Mouse (Mus musculus) MEL (cell line): ENCODE measurements around the gene Tap2.

ENCODE experiments used
- CHD2 ChIP-seq: IDR thresholded peaks from 2 replicates; pipeline ENCODE4 v1.6.1; 2011; ENCODE audit warnings: low read length, improper control_type of control experiment
- CTCF ChIP-seq, 3 experiments: IDR thresholded peaks in 2 of 3; conservative IDR thresholded peaks in 1 of 3; 2 replicates each; pipeline ENCODE4 v1.5.1; 2011 to 2012; ENCODE audit warnings: low read length in 3 of 3, low read depth in 2 of 3, mild to moderate bottlenecking in 2 of 3, improper control_type of control experiment in 1 of 3, inconsistent platforms in 1 of 3, mixed read lengths in 1 of 3, moderate library complexity in 1 of 3; ENCODE audit not compliant: control insufficient read depth in 1 of 3, insufficient read depth in 1 of 3, poor library complexity in 1 of 3, severe bottlenecking in 1 of 3
- HCFC1 ChIP-seq: IDR thresholded peaks from 2 replicates; pipeline ENCODE4 v1.6.1; 2012; ENCODE audit warnings: low read depth, mild to moderate bottlenecking, inconsistent platforms, low read length, improper control_type of control experiment, moderate library complexity
- MAX ChIP-seq: IDR thresholded peaks from 2 replicates; pipeline ENCODE4 v1.6.1; 2011; ENCODE audit warnings: low read length, improper control_type of control experiment
- MXI1 ChIP-seq: IDR thresholded peaks from 2 replicates; pipeline ENCODE4 v1.6.1; 2011; ENCODE audit warnings: mild to moderate bottlenecking, low read depth, low read length, improper control_type of control experiment
- MYC ChIP-seq: IDR thresholded peaks from 2 replicates; pipeline ENCODE4 v1.6.1; 2011; ENCODE audit warnings: low read depth, mild to moderate bottlenecking, low read length, improper control_type of control experiment, moderate library complexity
- POLR2A ChIP-seq, 2 experiments: IDR thresholded peaks; 2 replicates each; pipeline ENCODE4 v1.6.1; 2011 to 2012; ENCODE audit warnings: low read length in 2 of 2, mild to moderate bottlenecking in 2 of 2, control low read depth in 1 of 2, improper control_type of control experiment in 1 of 2, low read depth in 1 of 2, moderate library complexity in 1 of 2; ENCODE audit not compliant: control insufficient read depth in 1 of 2, insufficient read depth in 1 of 2, poor library complexity in 1 of 2
- POLR2AphosphoS5 ChIP-seq: IDR thresholded peaks from 2 replicates; pipeline ENCODE4 v1.6.1; 2012; ENCODE audit warnings: low read depth, borderline replicate concordance, mild to moderate bottlenecking, inconsistent platforms, low read length, moderate library complexity, mixed read lengths
- TCF12 ChIP-seq: IDR thresholded peaks from 2 replicates; pipeline ENCODE4 v1.6.1; 2014; ENCODE audit warnings: low read depth, mild to moderate bottlenecking, inconsistent platforms, low read length, improper control_type of control experiment, moderate library complexity
- ZNF384 ChIP-seq: IDR thresholded peaks from 2 replicates; pipeline ENCODE4 v1.6.1; 2012; ENCODE audit warnings: low read depth, mild to moderate bottlenecking, inconsistent platforms, low read length, improper control_type of control experiment

GRCm38 (mm10) chr17:34205746-34206176 lies 2.4 kb downstream of the Tap2 start:
- TF ChIP-seq ZNF384 (no peak), HCFC1 (0 out of 2 replicates have a peak, but pooled peaks have one; percentile 38), MAX (no peak), MXI1 (no peak), CTCF (IDR thresholded peaks at IDR 0.05 in 2 of 3, conservative IDR thresholded peaks at IDR 0.05 in 1 of 3; ENCODE audit: control insufficient read depth in 1 of 3, insufficient read depth in 1 of 3, low read depth in 2 of 3, low read length in 3 of 3, poor library complexity in 1 of 3, severe bottlenecking in 1 of 3) (peak; percentile 48 to 78 (median 76)), POLR2A (IDR thresholded peaks at IDR 0.05; ENCODE audit: control insufficient read depth in 1 of 2, insufficient read depth in 1 of 2, low read depth in 1 of 2, low read length in 2 of 2, poor library complexity in 1 of 2) (peak in 1 of 2 experiments; percentile 69; a peak in 2 of 4 replicates), POLR2AphosphoS5 (no peak), MYC (no peak), TCF12 (no peak), CHD2 (no peak)
